Mouse (Mus musculus): ENCODE results near the gene Abcg4.

Gene Abcg4

GRCm38 (mm10) chr9:44269077-44269476 is 19.3 kb downstream of the Abcg4 start:
- peak; percentile 39 for DNase-seq

DNA sequence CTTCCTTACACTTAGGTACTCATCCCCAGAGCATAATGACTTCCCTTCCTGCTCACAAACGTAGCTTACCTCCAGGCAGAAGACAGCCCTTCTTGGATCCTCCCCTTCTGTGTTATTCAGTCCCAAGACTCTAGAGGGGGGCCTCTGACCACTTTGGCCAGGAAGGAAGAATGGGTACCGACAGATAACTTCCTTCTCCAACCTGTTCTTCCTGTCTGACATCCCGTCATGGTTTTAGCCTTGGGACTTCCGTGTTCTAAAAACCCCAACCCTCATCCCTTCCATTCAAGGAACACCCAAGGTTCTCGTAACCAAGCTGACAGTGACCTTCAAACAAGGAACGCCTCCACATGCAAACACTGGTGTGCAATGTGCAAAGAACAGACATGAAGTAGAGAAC is 20.0 kb downstream of the Abcg4 start, which contains the start of gene Nlrx1:
Gene Nlrx1 (minus strand): TSS at position 168 of the 400 bp plus-strand sequence.
- no peak for DNase-seq

GRCm38 (mm10) chr9:44268027-44268360 is 20.4 kb downstream of the Abcg4 start:
- DNase-seq = peak; percentile 94

GRCm38 (mm10) chr9:44267319-44268026 is 20.9 kb downstream of the Abcg4 start:
- peak; percentile 45 for DNase-seq

DNA sequence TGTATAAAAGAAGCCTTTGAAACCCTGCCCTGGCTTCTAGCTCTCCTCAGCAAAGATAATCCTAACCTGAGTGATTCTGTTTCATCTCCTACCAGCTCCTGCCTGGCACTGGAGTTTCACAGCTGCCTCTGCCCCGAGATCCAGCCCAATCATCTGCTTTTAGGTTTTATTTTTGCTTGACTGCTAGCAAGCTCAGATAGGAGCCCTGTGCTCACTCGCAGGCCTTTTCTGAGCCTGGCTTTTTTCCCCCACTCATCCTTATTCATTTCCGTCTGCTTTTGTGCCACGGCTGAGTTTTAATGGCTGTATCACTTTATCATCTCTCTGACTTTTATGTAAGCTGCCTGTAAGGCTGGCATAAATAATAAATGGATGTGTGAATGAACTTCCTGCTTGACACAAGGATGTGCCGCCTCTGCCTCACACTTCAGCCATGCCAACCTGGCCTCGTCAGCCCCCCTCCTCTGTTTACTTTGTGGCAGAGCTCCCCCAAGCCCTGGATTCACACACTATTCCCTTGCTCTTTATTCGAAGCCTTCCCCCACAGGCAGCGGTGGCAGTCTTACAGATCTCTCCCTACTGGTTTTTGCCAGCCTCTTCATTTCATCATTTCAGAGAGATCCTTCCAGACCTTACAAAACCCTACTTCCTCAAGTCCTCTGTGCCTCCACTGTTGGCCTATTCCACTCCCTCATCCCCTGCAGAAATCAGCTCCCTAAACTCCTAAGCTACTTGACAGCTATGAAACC is 21.8 kb downstream of the Abcg4 start:
- no peak for DNase-seq

- DNase-seq = no peak
These were observed 27.0 kb downstream of the Abcg4 start for GRCm38 (mm10) chr9:44261388-44261787.

DNA sequence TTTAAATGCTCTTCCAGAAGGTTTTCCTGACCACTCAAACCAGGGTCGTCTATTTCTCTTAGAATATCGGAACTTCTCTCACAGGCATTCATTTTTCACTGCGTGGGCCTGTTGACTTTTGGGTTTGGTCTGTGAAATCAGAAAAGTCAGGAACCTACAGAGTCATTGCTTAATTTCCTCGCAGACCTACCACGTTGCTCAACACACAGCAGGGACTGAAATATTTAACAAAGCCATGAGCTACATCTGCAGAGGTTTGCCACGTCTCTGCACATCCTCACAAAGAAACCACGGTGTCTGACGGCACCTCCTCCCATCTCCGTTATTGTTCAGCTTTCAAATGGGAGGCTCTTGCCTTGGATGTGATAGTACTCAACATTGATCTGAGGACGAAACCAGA is 29.4 kb downstream of the Abcg4 start:
- no peak for DNase-seq

DNA sequence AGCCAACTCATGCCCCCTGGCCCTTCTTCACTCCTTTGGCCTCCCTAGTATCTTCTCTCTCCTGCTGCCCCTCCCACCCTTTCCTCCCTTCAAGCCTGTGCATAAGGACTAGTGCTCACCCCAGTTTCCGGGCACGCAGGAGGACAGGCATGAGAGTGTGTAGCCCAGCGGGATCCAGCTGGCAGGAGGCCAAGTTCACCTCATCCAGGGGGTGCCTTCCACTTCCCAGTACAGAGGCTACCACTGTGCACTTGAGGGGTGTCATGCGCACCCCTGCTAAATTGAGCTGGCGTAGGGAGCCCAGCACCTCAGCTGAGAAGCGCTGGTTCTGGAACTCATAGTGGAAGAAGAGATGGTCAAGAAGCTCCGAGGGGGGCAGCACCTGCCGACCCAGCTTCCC is 32.2 kb downstream of the Abcg4 start:
- no peak for DNase-seq

DNA sequence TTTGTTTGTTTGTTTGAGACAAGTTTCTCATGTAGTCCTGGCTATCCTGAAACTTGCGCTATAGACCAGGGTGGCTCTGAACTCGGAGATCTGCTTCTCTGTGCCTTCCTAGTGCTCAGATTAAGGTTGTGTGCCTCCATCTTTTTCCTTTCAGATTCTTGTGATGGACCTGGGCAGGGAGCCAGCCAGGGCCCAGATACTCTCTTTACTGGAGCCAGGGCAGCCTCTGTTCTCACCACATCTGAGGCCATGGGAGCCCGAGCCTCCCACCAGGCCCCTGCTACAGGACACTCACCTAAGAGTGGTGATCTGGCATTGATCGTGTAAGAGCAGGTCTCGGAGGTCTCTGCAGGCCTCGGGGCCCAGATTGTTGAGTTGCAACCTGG is 33.3 kb downstream of the Abcg4 start:
- DNase-seq = no peak

DNA sequence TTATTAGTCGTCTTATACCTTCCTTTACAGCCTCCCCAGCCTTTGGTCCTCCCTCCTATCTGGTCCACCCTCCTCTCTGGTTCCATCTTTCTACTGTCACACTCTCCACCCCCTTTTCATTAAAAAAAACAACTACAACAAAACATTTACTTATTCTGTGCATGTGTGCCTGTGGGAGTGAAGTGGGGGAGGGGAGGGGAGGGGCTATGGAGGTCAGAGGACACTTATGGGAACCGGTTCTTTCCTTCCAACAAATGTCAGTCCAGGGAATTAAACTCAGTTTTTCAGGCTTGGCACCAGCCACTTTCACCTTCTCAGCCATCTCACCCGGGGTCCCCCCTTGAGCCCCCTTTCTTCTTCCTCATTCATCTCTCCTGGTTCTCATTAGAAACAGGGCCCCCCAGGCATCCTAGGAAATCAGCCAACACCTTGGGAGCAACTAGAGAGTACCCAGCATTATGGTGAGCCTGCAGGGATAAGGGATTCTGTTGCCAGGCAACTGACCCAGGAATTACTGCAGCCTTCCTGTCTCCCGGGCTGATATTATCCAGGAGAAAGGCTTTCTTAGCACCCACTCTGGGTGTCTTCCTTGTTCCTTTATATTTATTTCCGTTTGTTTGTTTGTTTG is 33.8 kb downstream of the Abcg4 start:
- no peak for DNase-seq

GRCm38 (mm10) chr9:44253441-44253840 is 35.0 kb downstream of the Abcg4 start:
- no peak for DNase-seq

- DNase-seq = peak; percentile 81
These were observed 37.1 kb downstream of the Abcg4 start, which contains the start of gene Pdzd3 for GRCm38 (mm10) chr9:44251314-44251713. Pdzd3 (minus strand) TSS chr9:44251471.

DNA sequence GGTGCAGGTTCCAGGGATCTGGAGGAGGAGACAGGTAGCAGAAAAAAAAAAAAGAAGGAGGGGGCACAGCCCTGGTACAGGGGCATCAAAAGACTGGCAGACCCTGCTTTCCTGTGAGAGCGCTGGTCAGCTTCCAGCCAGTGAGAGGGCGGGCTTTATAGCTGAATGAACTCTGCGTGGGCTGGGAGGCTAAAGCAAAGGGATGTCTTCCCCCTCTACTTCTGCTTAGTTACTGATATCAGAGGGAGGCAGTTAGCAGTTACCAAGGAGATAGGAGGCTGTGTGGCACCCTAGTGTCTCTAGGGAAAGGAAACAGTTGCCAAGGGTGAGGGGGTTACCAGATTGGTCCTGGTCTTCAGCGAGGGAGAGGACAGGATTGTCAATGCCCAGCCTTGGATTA is 38.0 kb downstream of the Abcg4 start:
- no peak for DNase-seq

DNA sequence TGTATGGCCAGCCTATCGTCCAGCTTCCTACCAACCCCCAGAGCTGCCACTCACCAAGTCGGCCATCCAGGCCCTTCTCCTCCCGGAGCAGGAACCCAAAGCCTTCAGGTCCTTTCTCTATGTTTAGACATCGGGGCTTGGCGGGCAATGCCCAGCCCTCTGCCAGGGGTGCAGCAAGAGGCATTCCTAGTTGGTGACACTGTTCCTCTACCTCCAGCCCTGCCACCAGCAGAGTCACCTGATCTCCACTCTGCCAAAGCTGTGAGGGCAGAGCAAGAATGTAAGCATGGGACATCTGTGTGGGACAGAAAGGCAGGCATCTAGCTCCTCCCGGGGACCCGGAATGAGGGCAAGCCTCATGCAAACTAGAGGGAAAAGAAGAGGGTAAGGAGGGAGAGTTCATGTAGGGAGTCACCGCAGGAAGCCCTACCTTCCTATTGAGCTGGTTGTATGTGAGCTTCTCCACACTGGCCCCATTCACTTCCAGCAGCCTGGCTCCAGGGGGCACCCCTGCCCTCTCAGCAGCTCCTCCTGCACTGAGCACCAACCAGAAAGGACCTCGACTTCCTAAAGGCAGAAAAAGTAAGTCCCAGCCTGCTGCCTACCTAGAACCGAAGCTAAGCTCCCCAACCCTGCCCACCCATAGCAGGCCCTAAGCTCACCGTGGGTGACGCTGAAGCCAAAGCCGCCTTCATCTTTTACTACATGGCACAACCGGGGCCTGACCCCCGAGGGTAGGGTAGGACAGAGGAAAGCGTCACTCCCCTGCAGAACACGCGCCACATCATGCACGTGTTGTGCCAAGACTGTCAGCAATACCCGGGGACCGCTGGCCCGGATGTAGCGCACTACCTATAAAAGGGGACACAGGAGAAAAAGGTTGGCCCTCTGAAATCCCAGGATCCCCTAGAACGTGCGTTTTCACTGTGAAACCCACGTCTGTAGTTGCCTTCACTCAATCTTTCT is 39.0 kb downstream of the Abcg4 start:
- peak; percentile 85 for DNase-seq

DNA sequence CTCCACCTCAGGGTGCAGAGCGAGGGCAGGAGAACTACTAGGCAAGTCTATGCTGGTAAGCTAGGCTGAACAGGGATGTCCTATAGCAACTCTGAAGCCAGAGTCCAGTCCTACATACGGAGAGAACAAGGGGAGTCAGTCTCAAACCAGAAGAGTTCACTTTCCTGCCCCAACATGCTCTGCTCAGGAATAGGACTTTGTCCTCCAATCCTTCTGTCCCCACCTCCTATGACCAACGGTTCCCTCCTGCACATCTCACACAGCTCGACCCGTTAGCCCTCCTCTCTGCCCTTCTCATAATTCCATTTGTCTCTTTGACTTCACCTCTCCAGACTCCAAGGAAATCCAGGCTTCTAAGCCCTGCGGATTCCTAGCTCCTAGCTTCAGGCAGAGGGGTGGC is 40.5 kb downstream of the Abcg4 start:
- DNase-seq = no peak

DNA sequence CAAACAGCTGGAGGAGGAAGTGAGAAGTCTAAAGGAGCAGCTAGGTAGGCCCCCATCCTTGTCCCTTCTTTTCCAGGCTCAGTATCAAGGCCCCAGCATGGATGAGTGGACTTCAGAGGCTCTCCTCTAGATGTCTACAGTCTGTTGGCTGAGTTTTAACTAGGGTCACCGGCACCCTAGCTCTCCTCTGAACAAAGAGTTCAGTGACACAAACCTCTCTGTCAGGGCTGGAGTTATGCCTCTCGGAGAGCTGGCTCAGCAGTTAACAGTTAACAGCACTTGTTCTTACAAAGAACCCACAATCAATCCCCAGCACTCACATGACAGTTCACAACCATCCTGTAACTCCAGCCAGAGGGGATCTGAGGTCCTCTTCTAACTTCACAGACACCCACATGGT is 44.8 kb downstream of the Abcg4 start:
- DNase-seq = peak; percentile 38

DNA sequence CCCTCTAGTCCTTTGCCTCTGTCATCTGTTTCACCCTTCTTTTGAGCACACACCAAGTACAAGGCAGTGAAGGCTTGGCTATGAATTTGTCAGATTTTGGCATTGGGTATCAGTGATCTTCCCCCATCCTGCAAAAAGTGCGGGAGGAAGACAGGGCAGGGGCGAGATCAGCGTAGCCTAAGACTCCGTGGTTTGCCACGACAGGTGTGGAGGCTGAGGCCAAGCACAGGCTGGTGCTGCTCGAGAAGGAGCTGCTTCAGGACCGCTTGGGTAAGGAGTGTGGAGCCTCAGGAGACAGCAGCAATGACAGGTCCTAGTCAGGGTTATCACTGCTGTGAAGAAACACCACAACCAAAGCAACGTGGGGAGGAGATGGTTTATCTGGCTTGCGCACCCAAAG is 47.0 kb downstream of the Abcg4 start:
- DNase-seq = no peak

- no peak for DNase-seq
These were observed 47.5 kb downstream of the Abcg4 start for GRCm38 (mm10) chr9:44240911-44241310.

DNA sequence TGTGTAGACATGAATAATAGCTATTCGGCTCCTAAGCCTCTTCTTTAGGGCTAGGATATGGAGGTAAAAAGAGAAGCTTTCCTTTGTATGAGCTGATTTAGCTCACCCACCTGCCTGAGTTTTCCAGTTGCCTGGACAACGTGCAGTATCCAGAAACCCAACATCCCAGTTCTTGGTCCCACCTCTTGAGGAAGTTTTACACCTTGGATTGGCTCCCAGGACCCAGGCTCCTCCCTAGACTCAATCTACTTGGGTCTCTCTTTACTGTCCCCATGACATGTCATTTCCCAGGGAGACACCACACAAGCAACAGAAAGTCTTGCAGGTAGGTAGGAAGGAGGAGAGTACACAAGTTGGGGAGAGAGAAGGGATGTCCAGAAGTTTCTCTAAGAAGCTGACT is 48.0 kb downstream of the Abcg4 start, which contains the start of gene Ccdc153:
Gene Ccdc153 (plus strand): TSS at position 278 of the 400 bp plus-strand sequence.
- no peak for DNase-seq

GRCm38 (mm10) chr9:44239447-44239846 is 49.0 kb downstream of the Abcg4 start:
- peak; percentile 62 for DNase-seq

DNA sequence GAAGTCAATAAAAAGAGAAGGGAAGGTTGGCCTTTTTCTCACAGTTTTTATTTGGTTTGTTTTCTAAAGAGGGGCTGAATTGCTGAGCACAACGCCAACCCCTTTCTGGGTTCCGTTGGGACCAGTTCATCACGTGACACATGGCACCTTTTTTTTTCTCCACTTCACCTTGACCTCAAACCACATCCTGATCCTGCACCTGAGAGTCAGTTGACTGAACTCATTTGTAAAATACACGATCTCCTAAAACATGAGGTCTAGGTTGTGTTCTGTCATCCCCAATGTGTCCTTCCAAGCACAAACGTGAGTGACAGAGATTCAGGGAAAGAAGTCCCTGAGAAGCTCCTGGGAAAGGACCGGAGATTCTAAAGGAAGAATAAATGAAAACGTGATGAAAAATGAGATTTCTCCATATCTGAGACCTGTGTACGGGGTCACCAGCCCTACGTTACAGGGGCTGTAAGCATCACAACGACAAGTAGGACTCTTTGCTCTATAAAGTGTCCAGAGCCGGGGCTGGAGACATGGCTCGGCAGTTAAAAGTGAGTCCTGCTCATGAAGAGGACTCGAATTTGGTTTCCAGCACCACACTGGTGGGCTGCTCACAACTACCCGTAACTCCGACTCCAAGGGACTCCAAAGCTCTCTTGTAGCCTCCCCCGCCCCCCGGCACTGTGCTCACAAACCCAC is 49.8 kb downstream of the Abcg4 start:
- no peak for DNase-seq

DNA sequence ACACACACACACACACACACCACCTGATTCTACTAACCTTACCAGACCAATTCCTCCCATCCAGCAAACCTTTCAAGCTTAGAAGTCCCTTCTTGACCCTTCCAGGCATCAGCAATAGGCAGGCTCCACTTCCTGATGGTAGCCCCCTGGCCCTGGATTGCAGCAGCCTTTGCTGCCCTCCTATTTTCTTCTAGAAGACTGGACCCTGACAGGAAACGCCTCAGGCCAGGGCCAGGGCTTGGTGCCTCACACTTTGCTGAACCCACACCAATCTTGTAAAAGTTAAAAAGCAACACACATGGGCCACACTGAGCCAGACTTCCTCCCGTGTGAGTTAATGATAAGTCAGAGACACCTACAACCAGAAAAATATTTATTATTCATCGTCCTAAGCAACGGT is 51.3 kb downstream of the Abcg4 start:
- no peak for DNase-seq
